In the genomic region with DNA sequence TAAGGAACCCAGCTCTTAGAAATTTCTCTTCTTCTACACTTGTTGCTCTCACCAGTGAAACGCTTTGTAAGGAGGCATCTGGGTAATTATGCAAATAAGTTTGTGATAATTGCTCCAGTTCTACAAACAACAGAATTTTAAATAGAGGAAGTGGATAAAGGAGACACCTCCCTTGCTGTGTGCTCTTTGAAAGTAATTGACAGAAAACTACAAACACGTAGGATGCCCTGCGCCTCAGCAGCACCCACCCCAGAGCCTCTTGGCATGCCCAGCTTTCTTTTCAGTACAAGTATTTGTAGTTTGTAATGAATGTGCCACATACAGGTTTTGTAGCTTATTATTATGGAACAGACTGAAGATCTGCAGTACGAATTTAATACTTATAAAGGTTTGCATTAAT, we compare ENCODE assay signal across 1 mouse cellular context.
TF ChIP-seq lines count a peak whose summit lies in the region.

No protein-coding gene starts in this region.

TF ChIP-seq in MEL, 35 proteins besides CTCF, POLR2A, EP300 and RAD21 (continued from another document):
- TF ChIP-seq USF1 (IDR thresholded peaks at IDR 0.05; ENCODE audit: low read depth, low read length) (no peak), GABPA (IDR thresholded peaks at IDR 0.05; ENCODE audit: low read depth, low read length) (no peak), MXI1 (IDR thresholded peaks at IDR 0.05; ENCODE audit: low read depth, low read length) (no peak), HCFC1 (IDR thresholded peaks at IDR 0.05; ENCODE audit: low read depth, low read length) (no peak), POLR2AphosphoS5 (IDR thresholded peaks at IDR 0.05; ENCODE audit: borderline replicate concordance, low read depth, low read length) (no peak), ZC3H11A (IDR thresholded peaks at IDR 0.05; ENCODE audit: low read depth, low read length) (no peak)
